Mouse (Mus musculus) bone marrow, adult 2 months (tissue): ENCODE measurements around the gene Unc13b. TPM values are rescaled to one million over a fixed set of nuclear protein-coding genes. Genes with fewer than 3 reads are reported as not detected.

ENCODE experiments used
- H3K27ac ChIP-seq: fragments of 200-500 bp; 2 replicates; pipeline ENCODE4 v1.5.1; 2012; ENCODE audit warnings: low read depth, mild to moderate bottlenecking, control low read depth, inconsistent platforms, low read length; ENCODE audit not compliant: control insufficient read depth, poor library complexity, insufficient read depth
- H3K4me1 ChIP-seq: fragments of 200-500 bp; 2 replicates; pipeline ENCODE4 v1.6.1; 2011; ENCODE audit warnings: low read length; ENCODE audit not compliant: control insufficient read depth, insufficient read depth
- H3K4me3 ChIP-seq: fragments of 200-500 bp; replicated peaks from 2 replicates; pipeline ENCODE3; 2011; ENCODE audit warnings: mild to moderate bottlenecking, low read depth, low read length, control low read depth; ENCODE audit not compliant: control insufficient read depth
- CTCF ChIP-seq: fragments of 200-500 bp; IDR thresholded peaks from 2 replicates; pipeline ENCODE4 v1.5.1; 2011; ENCODE audit warnings: low read length, control low read depth; ENCODE audit not compliant: control insufficient read depth, insufficient read depth
- POLR2A ChIP-seq: fragments of 200-500 bp; IDR thresholded peaks from 2 replicates; pipeline ENCODE4 v1.6.1; 2011; ENCODE audit warnings: low read depth, mild to moderate bottlenecking, control low read depth, low read length, borderline replicate concordance; ENCODE audit not compliant: control insufficient read depth
- WGBS: fragments of 180-500 bp; shearing (Covaris S2); methylation state at CpG from one replicate; pipeline ENCODE4 v1.1.7; 2018; 5-methylcytosine and 5-hydroxymethylcytosine counted together
- polyA plus RNA-seq: library from polyadenylated mRNA; stranded (reverse); fragments of >200 nt; gene quantifications from 2 replicates; pipeline ENCODE4 v1.2.4, GENCODE M21; 2011; ENCODE audit warnings: low replicate concordance; ENCODE audit not compliant: missing spikeins, insufficient read depth, insufficient read length

Gene Unc13b
- polyA plus RNA-seq, 1 experiment: 3.8 TPM

- 81% methylated on average over 2 of the region's 2 CpGs for WGBS
- Histone ChIP-seq H3K27ac (no peak overlapping the region), H3K4me3 (no peak overlapping the region), H3K4me1 (no peaks in the 10 kb centered on the region)
- TF ChIP-seq CTCF (no peak), POLR2A (no peak)
These were observed 146.2 kb downstream of the Unc13b start for GRCm38 (mm10) chr4:43204946-43205345.

- WGBS: 74% methylated on average over 4 of the region's 4 CpGs
- no peaks in the 10 kb centered on the region for H3K4me1 ChIP-seq
- no peak overlapping the region for H3K27ac ChIP-seq
- no peak overlapping the region for H3K4me3 ChIP-seq
- TF ChIP-seq CTCF (no peak), POLR2A (no peak)
These were observed 146.8 kb downstream of the Unc13b start for GRCm38 (mm10) chr4:43205571-43205970.

GRCm38 (mm10) chr4:43206989-43207388, 148.2 kb downstream of the Unc13b start:
- no peaks in the 10 kb centered on the region for H3K4me1 ChIP-seq
- WGBS: 74% methylated on average over 5 of the region's 5 CpGs
- H3K27ac ChIP-seq: no peak overlapping the region
- no peak for TF ChIP-seq POLR2A
- TF ChIP-seq CTCF: no peak
- H3K4me3 ChIP-seq: no peak overlapping the region

GRCm38 (mm10) chr4:43209081-43209579, 150.4 kb downstream of the Unc13b start:
- WGBS: 31% methylated on average over 8 of the region's 8 CpGs
- H3K4me1 ChIP-seq: no peaks in the 10 kb centered on the region
- no peak for TF ChIP-seq CTCF
- TF ChIP-seq POLR2A: no peak

GRCm38 (mm10) chr4:43209673-43210072, 150.9 kb downstream of the Unc13b start:
- TF ChIP-seq POLR2A (no peak), CTCF (no peak)
- Histone ChIP-seq H3K27ac (no peak overlapping the region), H3K4me3 (no peak overlapping the region), H3K4me1 (no peaks in the 10 kb centered on the region)
- 68% methylated on average over 6 of the region's 6 CpGs for WGBS

More at GRCm38 (mm10) chr4:43209081-43209579, 150.4 kb downstream of the Unc13b start:
- H3K4me3 ChIP-seq: no peak overlapping the region
- H3K27ac ChIP-seq: no peak overlapping the region

DNA sequence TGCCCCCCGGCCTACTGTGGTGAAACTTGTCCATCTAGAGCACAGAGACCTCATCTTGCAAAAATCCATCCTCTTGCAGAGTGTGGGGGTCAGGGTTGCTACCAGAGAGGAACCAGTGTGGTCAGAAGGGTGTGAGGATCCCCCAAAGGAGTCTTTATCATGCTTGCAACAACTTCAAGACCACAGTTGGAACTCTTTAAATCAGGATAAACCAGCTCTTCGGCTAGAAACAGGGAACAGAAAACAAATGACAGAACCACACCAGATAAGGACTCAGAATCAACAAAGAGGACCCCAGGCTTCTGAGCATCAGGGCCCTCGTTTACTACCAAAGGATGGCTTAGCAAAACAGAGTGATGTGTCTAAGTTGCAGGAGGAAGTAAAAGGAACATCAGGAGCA, 157.7 kb downstream of the Unc13b start:
- Histone ChIP-seq H3K27ac (no peak overlapping the region), H3K4me1 (no peaks in the 10 kb centered on the region; the same call in 1 of the 2 replicates), H3K4me3 (no peak overlapping the region)
- WGBS: 43% methylated on average over 3 of the region's 3 CpGs
- TF ChIP-seq CTCF (no peak), POLR2A (no peak)

- no peak for TF ChIP-seq CTCF
- TF ChIP-seq POLR2A: no peak
- Histone ChIP-seq H3K4me3 (no peak overlapping the region), H3K4me1 (no peaks in the 10 kb centered on the region; the same call in 1 of the 2 replicates), H3K27ac (no peak overlapping the region)
- WGBS: 73% methylated on average over 1 of the region's 1 CpGs
These were observed 159.2 kb downstream of the Unc13b start for GRCm38 (mm10) chr4:43217997-43218396.

- no peaks in the 10 kb centered on the region for H3K4me1 ChIP-seq
- no peak overlapping the region for H3K27ac ChIP-seq
- no peak overlapping the region for H3K4me3 ChIP-seq
- WGBS: 58% methylated on average over 3 of the region's 3 CpGs
- TF ChIP-seq CTCF: no peak
- TF ChIP-seq POLR2A: no peak
These were observed 173.1 kb downstream of the Unc13b start for GRCm38 (mm10) chr4:43231821-43232220.

DNA sequence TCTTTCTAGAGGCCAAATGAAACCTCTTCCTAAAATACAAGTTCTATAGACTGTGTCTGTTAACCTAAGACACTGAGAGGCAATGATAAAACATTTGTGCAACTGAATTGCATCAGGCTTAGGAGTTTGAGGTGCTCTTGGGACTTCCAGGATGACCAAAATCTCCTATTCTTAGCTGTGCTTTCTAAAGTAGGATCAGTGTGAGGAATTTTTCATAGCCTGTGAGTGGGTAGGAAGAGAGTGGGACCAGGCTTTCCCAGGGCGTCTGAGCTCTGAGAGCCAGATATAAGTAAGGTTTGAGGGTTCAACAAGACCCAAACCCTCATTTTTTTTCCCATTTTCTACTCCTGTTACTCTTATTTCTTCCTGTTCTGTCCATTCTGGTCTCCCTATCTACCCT, 174.2 kb downstream of the Unc13b start:
- H3K4me3 ChIP-seq: no peak overlapping the region
- no peaks in the 10 kb centered on the region for H3K4me1 ChIP-seq
- no peak overlapping the region for H3K27ac ChIP-seq
- 59% methylated on average over 1 of the region's 1 CpGs for WGBS
- TF ChIP-seq POLR2A: no peak
- TF ChIP-seq CTCF: no peak
